Mouse (Mus musculus): ENCODE measurements at regions not wholly inside any gene's neighbourhood (a gene's known extent, or its start where the extent isn't known, plus 50 kb on each side); places are given as distances from the start of the nearest gene placed in this dataset.
"Not testable (repeated sequence)": the region's sequence is repeated elsewhere in the genome, so short reads cannot be mapped to it uniquely, and the experiment has no call there.

GRCm38 (mm10) chr10:10116442-10116841, 215.6 kb upstream of the Stxbp5 start:
- ATAC-seq, result no peak

GRCm38 (mm10) chr10:10113256-10113655, 212.4 kb upstream of the Stxbp5 start:
- ATAC-seq, result no peak

- ATAC-seq, result no peak
These were observed 210.2 kb upstream of the Stxbp5 start for GRCm38 (mm10) chr10:10111055-10111454.

GRCm38 (mm10) chr10:10109867-10110266, 209.0 kb upstream of the Stxbp5 start:
- ATAC-seq, result no peak

GRCm38 (mm10) chr10:10107123-10107525, 206.2 kb upstream of the Stxbp5 start:
- ATAC-seq, result no peak

GRCm38 (mm10) chr10:10106646-10107045, 205.8 kb upstream of the Stxbp5 start:
- no peak for ATAC-seq

GRCm38 (mm10) chr10:10101641-10102040, 200.8 kb upstream of the Stxbp5 start:
- no peak for ATAC-seq

GRCm38 (mm10) chr10:10098521-10098920, 197.6 kb upstream of the Stxbp5 start:
- no peak for ATAC-seq

GRCm38 (mm10) chr10:10094113-10094512, 193.2 kb upstream of the Stxbp5 start:
- no peak for ATAC-seq

- no peak for ATAC-seq
These were observed 192.8 kb upstream of the Stxbp5 start for GRCm38 (mm10) chr10:10093713-10094112.

GRCm38 (mm10) chr10:10085934-10086333, 185.1 kb upstream of the Stxbp5 start:
- no peak for ATAC-seq

GRCm38 (mm10) chr10:10070146-10070545, 169.3 kb upstream of the Stxbp5 start:
- ATAC-seq, result peak; percentile 77

GRCm38 (mm10) chr10:10069704-10070103, 168.8 kb upstream of the Stxbp5 start:
- not testable (repeated sequence) for ATAC-seq

- ATAC-seq, result no peak
These were observed 145.9 kb upstream of the Stxbp5 start for GRCm38 (mm10) chr10:10046753-10047152.

- ATAC-seq, result no peak
These were observed 145.4 kb upstream of the Stxbp5 start for GRCm38 (mm10) chr10:10046318-10046717.

GRCm38 (mm10) chr10:10009244-10009643, 108.4 kb upstream of the Stxbp5 start:
- no peak for ATAC-seq

GRCm38 (mm10) chr10:9998621-9999020, 97.7 kb upstream of the Stxbp5 start:
- ATAC-seq, result no peak

GRCm38 (mm10) chr10:9996211-9996610, 95.3 kb upstream of the Stxbp5 start:
- ATAC-seq, result no peak

- no peak for ATAC-seq
These were observed 91.9 kb upstream of the Stxbp5 start for GRCm38 (mm10) chr10:9992798-9993197.

GRCm38 (mm10) chr10:9985407-9985806, 84.5 kb upstream of the Stxbp5 start:
- ATAC-seq, result no peak

GRCm38 (mm10) chr10:9976424-9976823, 75.5 kb upstream of the Stxbp5 start:
- ATAC-seq, result no peak
